Mouse (Mus musculus): ENCODE results near the gene Tdp1. TPM values are rescaled to one million over a fixed set of nuclear protein-coding genes. Genes with fewer than 3 reads are reported as not detected.

The Tdp1 gene
- total RNA-seq, 1 experiment, result 27.5 TPM

GRCm38 (mm10) chr12:100000381-100000780, 116.1 kb downstream of the Tdp1 start:
- H3K36me3 ChIP-seq (ENCODE audit: control insufficient read depth, insufficient read depth, low read length, poor library complexity, severe bottlenecking), result no peaks in the 10 kb centered on the region
- DNase-seq (ENCODE audit: low read depth, low spot score), result no peak
- H3K9me3 ChIP-seq (ENCODE audit: control insufficient read depth, insufficient read depth, low read depth, low read length), result no peaks in the 10 kb centered on the region

GRCm38 (mm10) chr12:100001246-100001645, 116.9 kb downstream of the Tdp1 start:
- Histone ChIP-seq H3K27ac (ENCODE audit: insufficient read depth, low read depth, low read length, poor library complexity, severe bottlenecking) (no peak overlapping the region), H3K9ac (ENCODE audit: insufficient read depth, low read depth, low read length, poor library complexity, severe bottlenecking) (no peak overlapping the region), H3K4me1 (ENCODE audit: control insufficient read depth in 2 of 2, insufficient read depth in 2 of 2, low read length in 2 of 2, poor library complexity in 1 of 2) (peaks cover 0 to 8% of the 10 kb centered on the region in 2 experiments; a peak in 2 of 4 replicates), H3K9me3 (ENCODE audit: control insufficient read depth, insufficient read depth, low read depth, low read length) (no peaks in the 10 kb centered on the region), H3K36me3 (ENCODE audit: control insufficient read depth, insufficient read depth, low read length, poor library complexity, severe bottlenecking) (no peaks in the 10 kb centered on the region), H3K4me3 (ENCODE audit: insufficient read depth in 1 of 2, low read depth in 1 of 2, low read length in 2 of 2, poor library complexity in 1 of 2, severe bottlenecking in 1 of 2) (no peak overlapping the region)
- no peak for DNase-seq (ENCODE audit: low read depth, low spot score)
- TF ChIP-seq ZC3H11A (IDR thresholded peaks at IDR 0.05; ENCODE audit: borderline replicate concordance, low read depth, low read length) (no peak), MAFK (IDR thresholded peaks at IDR 0.05; ENCODE audit: insufficient read depth, low read depth, low read length) (no peak), CHD2 (IDR thresholded peaks at IDR 0.05; ENCODE audit: low read depth, low read length) (no peak), ZNF384 (IDR thresholded peaks at IDR 0.05; ENCODE audit: low read depth, low read length) (no peak), HCFC1 (IDR thresholded peaks at IDR 0.05; ENCODE audit: borderline replicate concordance, insufficient read depth, low read length) (no peak)
- in situ Hi-C loops (cut with MboI; ENCODE audit: low sequenced_read_pairs in 2 of 2, unreplicated experiment in 2 of 2), result no loop called here

More at GRCm38 (mm10) chr12:100000381-100000780, 116.1 kb downstream of the Tdp1 start:
- in situ Hi-C loops (cut with MboI; ENCODE audit: low sequenced_read_pairs in 2 of 2, unreplicated experiment in 2 of 2), result no loop called here
- H3K4me3 ChIP-seq (ENCODE audit: insufficient read depth in 1 of 2, low read depth in 1 of 2, low read length in 2 of 2, poor library complexity in 1 of 2, severe bottlenecking in 1 of 2), result no peak overlapping the region
- H3K27ac ChIP-seq (ENCODE audit: insufficient read depth, low read depth, low read length, poor library complexity, severe bottlenecking), result no peak overlapping the region
- H3K4me1 ChIP-seq (ENCODE audit: control insufficient read depth in 2 of 2, insufficient read depth in 2 of 2, low read length in 2 of 2, poor library complexity in 1 of 2), result peaks cover 0 to 8% of the 10 kb centered on the region in 2 experiments; a peak in 2 of 4 replicates
- TF ChIP-seq ZC3H11A (IDR thresholded peaks at IDR 0.05; ENCODE audit: borderline replicate concordance, low read depth, low read length), result no peak
- no peak for TF ChIP-seq ZNF384 (IDR thresholded peaks at IDR 0.05; ENCODE audit: low read depth, low read length)
- no peak for TF ChIP-seq CHD2 (IDR thresholded peaks at IDR 0.05; ENCODE audit: low read depth, low read length)
- TF ChIP-seq HCFC1 (IDR thresholded peaks at IDR 0.05; ENCODE audit: borderline replicate concordance, insufficient read depth, low read length), result no peak
- no peak for TF ChIP-seq MAFK (IDR thresholded peaks at IDR 0.05; ENCODE audit: insufficient read depth, low read depth, low read length)
- H3K9ac ChIP-seq (ENCODE audit: insufficient read depth, low read depth, low read length, poor library complexity, severe bottlenecking), result no peak overlapping the region

- TF ChIP-seq HCFC1 (IDR thresholded peaks at IDR 0.05; ENCODE audit: borderline replicate concordance, insufficient read depth, low read length), result no peak
- no peak for TF ChIP-seq ZC3H11A (IDR thresholded peaks at IDR 0.05; ENCODE audit: borderline replicate concordance, low read depth, low read length)
- in situ Hi-C loops (cut with MboI; ENCODE audit: low sequenced_read_pairs in 2 of 2, unreplicated experiment in 2 of 2), result no loop called here
- H3K4me3 ChIP-seq (ENCODE audit: insufficient read depth in 1 of 2, low read depth in 1 of 2, low read length in 2 of 2, poor library complexity in 1 of 2, severe bottlenecking in 1 of 2), result no peak overlapping the region
- no peak for DNase-seq (ENCODE audit: low read depth, low spot score)
- H3K27ac ChIP-seq (ENCODE audit: insufficient read depth, low read depth, low read length, poor library complexity, severe bottlenecking), result no peak overlapping the region
- no peak overlapping the region for H3K9ac ChIP-seq (ENCODE audit: insufficient read depth, low read depth, low read length, poor library complexity, severe bottlenecking)
- no peaks in the 10 kb centered on the region for H3K36me3 ChIP-seq (ENCODE audit: control insufficient read depth, insufficient read depth, low read length, poor library complexity, severe bottlenecking)
- peaks cover 0 to 8% of the 10 kb centered on the region in 2 experiments; a peak in 2 of 4 replicates for H3K4me1 ChIP-seq (ENCODE audit: control insufficient read depth in 2 of 2, insufficient read depth in 2 of 2, low read length in 2 of 2, poor library complexity in 1 of 2)
- no peaks in the 10 kb centered on the region for H3K9me3 ChIP-seq (ENCODE audit: control insufficient read depth, insufficient read depth, low read depth, low read length)
Observed at GRCm38 (mm10) chr12:100001910-100002309, 117.6 kb downstream of the Tdp1 start.

GRCm38 (mm10) chr12:100002914-100003587, 118.7 kb downstream of the Tdp1 start:
- no peak overlapping the region for H3K9ac ChIP-seq (ENCODE audit: insufficient read depth, low read depth, low read length, poor library complexity, severe bottlenecking)
- H3K4me1 ChIP-seq (ENCODE audit: control insufficient read depth in 2 of 2, insufficient read depth in 2 of 2, low read length in 2 of 2, poor library complexity in 1 of 2), result peaks cover 0 to 8% of the 10 kb centered on the region in 2 experiments; a peak in 2 of 4 replicates
- H3K36me3 ChIP-seq (ENCODE audit: control insufficient read depth, insufficient read depth, low read length, poor library complexity, severe bottlenecking), result no peaks in the 10 kb centered on the region
- in situ Hi-C loops (cut with MboI; ENCODE audit: low sequenced_read_pairs in 2 of 2, unreplicated experiment in 2 of 2), result no loop called here
- H3K27ac ChIP-seq (ENCODE audit: insufficient read depth, low read depth, low read length, poor library complexity, severe bottlenecking), result no peak overlapping the region
- H3K4me3 ChIP-seq (ENCODE audit: insufficient read depth in 1 of 2, low read depth in 1 of 2, low read length in 2 of 2, poor library complexity in 1 of 2, severe bottlenecking in 1 of 2), result no peak overlapping the region
- DNase-seq (ENCODE audit: low read depth, low spot score), result no peak
- TF ChIP-seq ZNF384 (IDR thresholded peaks at IDR 0.05; ENCODE audit: low read depth, low read length) (no peak), CHD2 (IDR thresholded peaks at IDR 0.05; ENCODE audit: low read depth, low read length) (no peak), HCFC1 (IDR thresholded peaks at IDR 0.05; ENCODE audit: borderline replicate concordance, insufficient read depth, low read length) (no peak), ZC3H11A (IDR thresholded peaks at IDR 0.05; ENCODE audit: borderline replicate concordance, low read depth, low read length) (no peak), MAFK (IDR thresholded peaks at IDR 0.05; ENCODE audit: insufficient read depth, low read depth, low read length) (no peak)
- no peaks in the 10 kb centered on the region for H3K9me3 ChIP-seq (ENCODE audit: control insufficient read depth, insufficient read depth, low read depth, low read length)

Other genes starting within 250 kb of the Tdp1 start
- 2.9 and 3.6 TPM in 2 replicates for gene Efcab11, start 78 bp upstream of the Tdp1 start, total RNA-seq (2012; rRNA removed)
- 0.16 and 0.49 TPM in 2 replicates for gene Kcnk13, start 80.0 kb downstream of the Tdp1 start, total RNA-seq (2012; rRNA removed)
- 178 and 264 TPM in 2 replicates for gene Psmc1, start 225.6 kb downstream of the Tdp1 start, total RNA-seq (2012; rRNA removed)